Mouse (Mus musculus) stomach, postnatal 0 days (tissue): Measurements from ENCODE around the gene Nsfl1c. TPM values are rescaled to one million over a fixed set of nuclear protein-coding genes. Genes with fewer than 3 reads are reported as not detected.

ENCODE experiments used
- ATAC-seq: fragments of 200-750 bp; cut with Nextera tagmentation; 2 replicates; pipeline ENCODE4 v1.8.0; 2017; ENCODE audit not compliant: low FRiP score, low TSS enrichment
- DNase-seq: peaks from one replicate; pipeline ENCODE4 v3.0.0-alpha.2; 2016; ENCODE audit warnings: low spot score
- H3K27ac ChIP-seq: fragments of 300-500 bp; sonication (generic); replicated peaks from 2 replicates; pipeline ENCODE4 v1.5.1; 2014; ENCODE audit warnings: mild to moderate bottlenecking, control low read depth
- H3K27me3 ChIP-seq: fragments of 300-500 bp; sonication (generic); 2 replicates; pipeline ENCODE4 v1.6.1; 2014; ENCODE audit warnings: low read length; ENCODE audit not compliant: control insufficient read depth, insufficient read depth
- H3K36me3 ChIP-seq: fragments of 300-500 bp; sonication (generic); 2 replicates; pipeline ENCODE4 v1.6.1; 2014; ENCODE audit warnings: low read length, mixed read lengths; ENCODE audit not compliant: control insufficient read depth, insufficient read depth
- H3K4me1 ChIP-seq: fragments of 300-500 bp; sonication (generic); replicated peaks from 2 replicates; pipeline ENCODE4 v1.6.1; 2014; ENCODE audit warnings: antibody characterized with exemption; ENCODE audit not compliant: control insufficient read depth, insufficient read depth
- H3K4me2 ChIP-seq: fragments of 300-500 bp; sonication (generic); replicated peaks from 2 replicates; pipeline ENCODE4 v1.6.1; 2014; ENCODE audit warnings: low read depth, mild to moderate bottlenecking, control low read depth, moderate library complexity
- H3K4me3 ChIP-seq: fragments of 300-500 bp; sonication (generic); 2 replicates; pipeline ENCODE4 v1.5.1; 2014; ENCODE audit warnings: low read depth, low read length, control low read depth
- H3K9ac ChIP-seq: fragments of 300-500 bp; sonication (generic); 2 replicates; pipeline ENCODE4 v1.6.1; 2014; ENCODE audit warnings: mild to moderate bottlenecking, low read length, control low read depth, mixed read lengths
- H3K9me3 ChIP-seq: fragments of 300-500 bp; sonication (generic); 2 replicates; pipeline ENCODE4 v1.6.1; 2016; ENCODE audit warnings: low read length; ENCODE audit not compliant: control insufficient read depth
- CTCF ChIP-seq: IDR thresholded peaks from 2 replicates; pipeline ENCODE4 v1.5.1; 2016; ENCODE audit warnings: antibody characterized with exemption, low read depth, mild to moderate bottlenecking, moderate library complexity
- EP300 ChIP-seq: optimal IDR thresholded peaks from 2 replicates; pipeline ENCODE3; 2016; ENCODE audit warnings: antibody characterized with exemption
- WGBS: fragments of 180-500 bp; shearing (Covaris S2); extraction: QIAGEN DNeasy Blood & Tissue Kit; methylation state at CpG from one replicate; pipeline ENCODE4 v1.1.7; 2014; 5-methylcytosine and 5-hydroxymethylcytosine counted together
- polyA plus RNA-seq: library from polyadenylated mRNA; unstranded; fragments of >200 nt; fragmentation: Nextera tagmentation; extraction: Ambion mirVana; gene quantifications from 2 replicates; pipeline ENCODE4 v1.2.1, GENCODE M21; 2015

The Nsfl1c gene
- polyA plus RNA-seq, 1 experiment from 2014 or later, result 118 TPM

- Histone ChIP-seq H3K4me1 (no peaks in the 10 kb centered on the region), H3K27ac (no peak overlapping the region), H3K4me2 (no peak overlapping the region), H3K27me3 (no peaks in the 10 kb centered on the region), H3K36me3 (no peaks in the 10 kb centered on the region), H3K4me3 (no peak overlapping the region), H3K9ac (no peak overlapping the region), H3K9me3 (no peaks in the 10 kb centered on the region)
- DNase-seq (no peak), ATAC-seq (no peak)
- TF ChIP-seq EP300 (no peak), CTCF (no peak)
Measured at GRCm38 (mm10) chr2:151529169-151529568, 35.2 kb downstream of the Nsfl1c start.

GRCm38 (mm10) chr2:151530378-151531230 is 36.6 kb downstream of the Nsfl1c start:
- DNase-seq, result no peak
- no peaks in the 10 kb centered on the region for H3K9me3 ChIP-seq
- no peaks in the 10 kb centered on the region for H3K36me3 ChIP-seq
- no peaks in the 10 kb centered on the region for H3K4me1 ChIP-seq
- H3K4me2 ChIP-seq, result no peak overlapping the region
- no peak overlapping the region for H3K4me3 ChIP-seq
- ATAC-seq, result peak; percentile 74
- no peaks in the 10 kb centered on the region for H3K27me3 ChIP-seq
- 51% methylated on average over 8 of the region's 8 CpGs for WGBS
- H3K9ac ChIP-seq, result no peak overlapping the region
- TF ChIP-seq EP300 (no peak), CTCF (peak; percentile 31)
- H3K27ac ChIP-seq, result no peak overlapping the region

- DNase-seq (no peak), ATAC-seq (no peak)
- Histone ChIP-seq H3K27ac (no peak overlapping the region), H3K9me3 (no peaks in the 10 kb centered on the region), H3K4me1 (no peaks in the 10 kb centered on the region; the same call in 1 of the 2 replicates), H3K36me3 (no peaks in the 10 kb centered on the region), H3K4me2 (no peak overlapping the region), H3K27me3 (no peaks in the 10 kb centered on the region), H3K4me3 (no peak overlapping the region), H3K9ac (no peak overlapping the region)
- TF ChIP-seq CTCF, result no peak
- no peak for TF ChIP-seq EP300
- WGBS, result 92% methylated on average over 6 of the region's 6 CpGs
Measured at GRCm38 (mm10) chr2:151533632-151534031, 39.6 kb downstream of the Nsfl1c start.

DNA sequence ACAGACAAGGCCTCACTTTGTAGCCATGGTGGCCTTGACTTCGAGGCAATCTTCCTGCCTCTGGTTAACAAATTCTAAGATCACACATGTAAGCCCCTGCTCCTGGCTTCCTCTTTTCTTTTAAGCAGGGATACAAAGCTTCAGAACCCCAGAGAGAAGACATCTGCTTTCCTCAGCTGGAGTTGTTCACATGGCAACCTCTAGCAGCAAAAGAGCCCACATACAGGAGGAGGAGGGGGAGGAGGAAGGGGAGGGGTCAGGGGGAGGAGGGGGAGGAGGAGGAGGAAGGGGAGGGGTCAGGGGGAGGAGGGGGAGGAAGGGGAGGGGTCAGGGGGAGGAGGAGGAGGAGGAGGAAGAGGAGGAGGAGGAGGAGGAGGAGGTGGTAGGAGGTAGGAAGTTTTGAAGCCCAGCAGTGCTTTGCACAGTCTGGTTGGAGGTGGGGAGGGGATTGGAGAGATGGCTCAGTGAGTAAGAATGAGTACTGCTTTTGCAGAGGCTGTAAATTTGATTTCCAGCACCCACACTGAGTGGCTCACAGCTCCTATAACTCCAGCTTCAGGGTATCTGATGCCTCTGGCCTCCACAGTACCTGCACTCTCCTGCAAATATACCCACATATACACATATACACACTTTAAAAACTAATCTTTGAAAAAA is 42.1 kb downstream of the Nsfl1c start:
- Histone ChIP-seq H3K9me3 (no peaks in the 10 kb centered on the region), H3K36me3 (no peaks in the 10 kb centered on the region), H3K4me3 (no peak overlapping the region), H3K9ac (no peak overlapping the region), H3K4me1 (no peaks in the 10 kb centered on the region; the same call in 1 of the 2 replicates), H3K27me3 (no peaks in the 10 kb centered on the region), H3K4me2 (no peak overlapping the region), H3K27ac (peak overlapping the region; percentile 78)
- DNase-seq, result no peak
- TF ChIP-seq EP300 (no peak), CTCF (no peak)
- peak; percentile 61 for ATAC-seq
- WGBS, result 57% methylated on average over 1 of the region's 1 CpGs

DNA sequence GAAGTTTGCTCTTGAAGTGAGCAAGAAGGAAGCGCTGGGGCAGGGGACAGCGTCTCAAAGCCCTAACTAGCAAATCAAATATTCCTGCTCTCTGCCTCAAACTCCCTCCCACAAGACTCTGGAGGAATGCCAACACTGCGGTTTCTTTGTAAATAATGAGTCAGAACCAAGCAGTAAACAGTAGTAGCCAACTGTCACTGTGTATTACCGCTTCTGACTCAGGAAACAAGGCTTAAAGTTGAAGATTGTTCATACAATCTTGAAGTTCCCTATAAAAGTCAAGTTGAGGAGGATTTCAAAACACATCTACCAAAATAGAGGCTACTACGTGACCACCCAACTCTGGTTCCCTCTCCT is 42.6 kb downstream of the Nsfl1c start:
- no peaks in the 10 kb centered on the region for H3K36me3 ChIP-seq
- peak; percentile 86 for DNase-seq
- no peak overlapping the region for H3K4me3 ChIP-seq
- no peaks in the 10 kb centered on the region for H3K9me3 ChIP-seq
- no peak overlapping the region for H3K9ac ChIP-seq
- 8% methylated on average over 5 of the region's 5 CpGs for WGBS
- peak; percentile 88 for ATAC-seq
- TF ChIP-seq EP300 (no peak), CTCF (no peak)
- no peak overlapping the region for H3K4me2 ChIP-seq
- peak overlapping the region; percentile 78 for H3K27ac ChIP-seq
- H3K27me3 ChIP-seq, result no peaks in the 10 kb centered on the region
- H3K4me1 ChIP-seq, result peaks cover 3% of the 10 kb centered on the region; the same call in 1 of the 2 replicates

- TF ChIP-seq EP300, result no peak
- no peak for TF ChIP-seq CTCF
- Histone ChIP-seq H3K27ac (no peak overlapping the region), H3K36me3 (no peaks in the 10 kb centered on the region), H3K4me1 (peaks cover 4% of the 10 kb centered on the region; the same call in 1 of the 2 replicates), H3K4me3 (no peak overlapping the region), H3K4me2 (no peak overlapping the region), H3K9me3 (no peaks in the 10 kb centered on the region), H3K27me3 (no peaks in the 10 kb centered on the region), H3K9ac (no peak overlapping the region)
- 61% methylated on average over 4 of the region's 4 CpGs for WGBS
- ATAC-seq, result no peak
- no peak for DNase-seq
Measured at GRCm38 (mm10) chr2:151538646-151539045, 44.7 kb downstream of the Nsfl1c start.
